Mouse (Mus musculus) bone marrow macrophage, adult 2 months (primary cell): Measurements from ENCODE around the gene Impg1. TPM values are rescaled to one million over a fixed set of nuclear protein-coding genes. Genes with fewer than 3 reads are reported as not detected.
"Not testable (repeated sequence)": the region's sequence is repeated elsewhere in the genome, so short reads cannot be mapped to it uniquely, and the experiment has no call there.

Experiments used
- H3K27ac ChIP-seq: 2 replicates; pipeline ENCODE4 v1.5.1; 2012; ENCODE audit warnings: low read depth, low read length; ENCODE audit not compliant: insufficient read depth
- H3K4me1 ChIP-seq: 2 replicates; pipeline ENCODE4 v1.6.1; 2012; ENCODE audit warnings: low read length; ENCODE audit not compliant: control insufficient read depth, insufficient read depth
- H3K4me3 ChIP-seq: 2 replicates; pipeline ENCODE4 v1.5.1; 2012; ENCODE audit warnings: mild to moderate bottlenecking, low read length, moderate library complexity; ENCODE audit not compliant: insufficient read depth
- CTCF ChIP-seq: IDR thresholded peaks from 2 replicates; pipeline ENCODE4 v1.5.1; 2012; ENCODE audit warnings: low read depth, mild to moderate bottlenecking, low read length, moderate library complexity
- POLR2A ChIP-seq: IDR thresholded peaks from 2 replicates; pipeline ENCODE4 v1.6.1; 2012; ENCODE audit warnings: mild to moderate bottlenecking, low read depth, low read length, borderline replicate concordance
- polyA plus RNA-seq: library from polyadenylated mRNA; stranded (reverse); fragments of >200 nt; gene quantifications from 2 replicates; pipeline ENCODE4 v1.2.4, GENCODE M21; 2012; ENCODE audit not compliant: missing spikeins, insufficient read depth, insufficient read length

The Impg1 gene
- polyA plus RNA-seq, 1 experiment, result 0.21 TPM

DNA sequence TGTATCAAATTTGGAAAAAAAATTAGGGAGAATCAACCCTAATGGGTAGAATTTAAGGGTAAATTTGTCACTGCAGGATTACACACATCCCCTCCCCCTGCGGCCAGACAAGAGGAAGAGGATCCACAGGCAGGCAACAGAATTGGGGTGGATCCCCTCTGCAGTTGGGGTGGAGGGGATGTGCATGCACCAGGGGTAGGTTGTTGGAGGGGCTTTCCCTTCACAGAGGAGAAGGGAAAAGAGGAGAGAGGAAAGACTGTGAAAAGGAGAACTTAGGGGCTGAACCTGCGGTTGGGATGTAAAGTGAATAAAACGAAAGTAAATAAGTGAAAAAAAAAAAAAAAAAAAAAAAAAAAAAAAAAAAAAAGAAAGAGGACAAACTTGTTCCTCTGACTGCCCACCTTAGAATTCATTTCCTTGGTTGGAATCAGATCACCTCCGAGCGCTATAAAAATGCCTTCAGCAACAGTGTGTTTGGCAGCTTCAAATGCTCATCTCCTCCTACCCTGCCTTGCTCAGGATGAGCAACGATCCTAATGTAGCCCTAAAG lies 120.8 kb downstream of the Impg1 start:
- TF ChIP-seq POLR2A (no peak), CTCF (no peak)
- Histone ChIP-seq H3K27ac (no peak overlapping the region), H3K4me1 (no peaks in the 10 kb centered on the region)

DNA sequence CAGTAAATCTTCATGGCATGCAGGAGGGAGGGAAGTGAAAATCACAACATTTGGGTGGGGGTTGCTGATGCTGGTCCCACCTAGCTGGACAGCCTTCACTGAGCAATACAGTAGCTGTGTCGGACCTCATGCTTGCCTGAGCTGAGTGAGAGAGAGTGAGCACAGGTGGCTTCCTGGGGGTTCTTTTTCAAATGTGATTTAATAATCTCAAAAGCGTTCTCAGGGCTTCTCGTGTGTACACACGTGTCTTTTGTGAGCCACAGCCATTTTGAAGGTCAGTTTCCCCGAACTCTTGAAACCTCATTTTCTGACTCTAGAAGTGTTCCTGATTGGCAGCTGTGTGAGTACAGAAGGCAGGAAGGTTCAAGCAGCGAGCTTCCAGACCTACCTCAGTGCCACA lies 122.8 kb downstream of the Impg1 start:
- H3K4me1 ChIP-seq, result no peaks in the 10 kb centered on the region
- H3K27ac ChIP-seq, result no peak overlapping the region
- H3K4me3 ChIP-seq, result no peak overlapping the region
- TF ChIP-seq POLR2A, result no peak
- no peak for TF ChIP-seq CTCF

More for the DNA sequence above, 120.8 kb downstream of the Impg1 start:
- peak overlapping the region; percentile 39; the same call in 1 of the 2 replicates for H3K4me3 ChIP-seq

DNA sequence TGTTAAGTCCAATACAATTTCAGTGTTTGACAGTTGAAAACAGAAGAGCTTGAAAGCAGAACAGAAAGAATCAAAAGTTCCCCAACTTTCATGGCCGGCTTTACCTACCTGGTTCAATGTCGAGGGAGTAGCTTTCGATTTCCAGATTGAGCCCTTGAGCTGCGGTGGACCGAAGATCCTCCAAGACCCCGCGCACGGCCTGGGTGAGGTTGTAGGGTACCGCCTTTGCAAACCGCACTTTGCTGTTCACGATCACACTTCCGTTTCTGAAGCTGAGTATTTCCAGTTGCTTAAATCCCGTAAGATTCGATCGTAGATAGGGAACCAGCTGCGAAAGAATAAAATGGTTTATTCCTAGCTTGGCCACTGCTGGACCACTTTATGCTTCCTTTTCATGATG lies 123.5 kb downstream of the Impg1 start:
- Histone ChIP-seq H3K4me3 (peak overlapping the region; percentile 20; the same call in 1 of the 2 replicates), H3K27ac (no peak overlapping the region), H3K4me1 (no peaks in the 10 kb centered on the region)
- no peak for TF ChIP-seq POLR2A
- TF ChIP-seq CTCF, result no peak

DNA sequence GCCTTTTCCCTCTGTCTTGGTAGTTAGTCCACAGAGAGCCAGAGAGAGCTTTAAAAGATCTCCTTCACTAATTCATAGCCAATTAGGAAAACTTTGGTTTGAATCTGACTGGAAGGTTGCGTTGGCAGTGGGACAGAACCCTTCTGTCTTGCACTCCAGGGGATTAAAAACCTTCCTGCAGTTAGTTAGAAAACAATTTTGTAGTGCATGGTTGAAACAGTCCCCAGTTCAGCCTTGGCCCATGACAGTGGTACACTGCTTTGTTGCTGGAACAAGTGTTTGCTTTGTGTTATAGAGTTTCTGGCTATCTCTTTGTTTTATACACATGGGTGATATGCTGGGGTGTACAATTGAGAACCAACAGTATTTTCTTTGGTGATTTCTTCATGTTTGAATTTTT lies 124.4 kb downstream of the Impg1 start:
- Histone ChIP-seq H3K4me1 (no peaks in the 10 kb centered on the region), H3K27ac (no peak overlapping the region), H3K4me3 (no peak overlapping the region)
- TF ChIP-seq POLR2A (no peak), CTCF (no peak)

DNA sequence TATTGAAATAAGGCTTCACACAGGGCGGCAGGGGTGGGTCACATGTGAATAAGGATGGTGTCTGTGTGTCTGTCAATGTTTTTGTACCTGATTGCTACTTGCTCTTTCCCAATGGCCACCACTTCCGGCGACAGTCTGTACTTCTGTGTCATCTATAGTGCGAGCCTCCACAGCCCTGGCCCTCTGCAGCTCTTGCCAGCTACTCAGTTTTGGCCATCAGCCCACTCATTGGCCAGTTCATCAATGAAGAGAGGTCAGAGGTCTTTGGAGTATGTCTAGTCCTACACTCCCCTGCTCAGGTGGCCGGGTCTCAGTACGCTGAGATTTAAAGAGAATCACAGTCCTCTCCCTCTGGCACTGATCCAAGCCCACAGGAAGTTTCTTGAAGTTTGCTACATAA lies 127.3 kb downstream of the Impg1 start:
- Histone ChIP-seq H3K4me3 (no peak overlapping the region), H3K4me1 (no peaks in the 10 kb centered on the region), H3K27ac (no peak overlapping the region)
- no peak for TF ChIP-seq POLR2A
- no peak for TF ChIP-seq CTCF

DNA sequence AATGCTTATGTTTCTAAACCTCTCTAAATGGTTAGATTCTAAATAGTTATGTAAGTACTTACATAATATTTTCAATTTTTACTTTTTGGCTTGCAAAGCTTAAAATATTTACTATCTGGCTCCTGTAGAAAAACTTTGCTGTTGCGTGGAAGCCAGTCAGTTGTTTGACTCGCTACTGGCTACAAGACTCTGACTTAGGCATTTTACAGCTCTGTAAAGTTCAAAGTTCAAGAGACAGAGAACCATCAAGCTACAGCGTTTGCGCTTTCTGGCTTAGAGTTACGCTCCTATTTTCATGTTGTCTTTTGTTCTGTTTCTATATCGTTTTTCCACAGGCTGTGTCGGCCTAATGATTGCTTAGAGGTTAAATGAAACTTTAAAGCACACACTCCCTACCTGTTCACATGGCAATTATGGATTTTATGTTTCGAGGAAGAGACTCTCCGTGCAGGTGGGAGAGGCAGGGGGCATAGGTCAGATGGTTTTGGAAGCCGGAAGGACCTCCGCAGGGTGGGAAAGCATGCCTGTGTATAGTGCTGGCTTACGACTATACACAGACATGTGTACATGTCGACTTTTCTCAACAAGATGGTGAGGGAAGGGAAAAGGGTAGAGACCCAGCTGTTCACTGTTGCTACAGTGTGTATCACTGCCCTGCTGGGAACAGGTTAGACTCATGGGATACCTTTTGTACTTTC lies 129.5 kb downstream of the Impg1 start:
- TF ChIP-seq POLR2A (no peak), CTCF (no peak)

DNA sequence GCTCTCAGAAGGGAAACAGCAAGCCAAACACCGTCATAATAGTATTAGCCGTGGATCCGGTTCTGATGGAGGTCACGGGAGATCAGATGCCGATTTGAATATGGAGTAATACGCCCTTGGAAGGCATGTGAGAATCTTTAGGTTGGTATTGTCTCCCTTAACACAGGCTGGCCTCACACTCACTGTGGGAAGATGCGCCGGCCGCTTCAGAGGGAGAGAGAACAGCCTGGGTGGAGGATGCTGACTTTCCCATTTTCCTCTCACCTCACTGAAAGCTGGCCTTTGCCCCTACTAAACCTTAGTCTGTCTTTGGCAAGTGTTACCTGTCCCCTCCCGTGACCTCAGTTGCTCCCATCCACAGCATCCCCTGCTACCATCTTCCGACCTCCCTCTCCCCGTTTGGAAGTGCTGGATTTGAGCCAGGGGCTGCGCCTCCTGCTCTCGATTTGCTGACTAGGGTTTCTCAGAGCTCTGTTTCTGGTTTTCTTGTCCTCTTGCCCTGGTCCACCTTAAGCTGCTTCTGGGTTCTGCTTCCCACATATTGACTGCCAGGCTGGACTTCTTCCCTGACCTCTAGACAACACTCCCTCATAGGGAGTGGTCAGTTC lies 131.2 kb downstream of the Impg1 start:
- Histone ChIP-seq H3K27ac (no peak overlapping the region), H3K4me1 (no peaks in the 10 kb centered on the region), H3K4me3 (no peak overlapping the region)
- TF ChIP-seq CTCF (no peak), POLR2A (no peak)

More for the DNA sequence above, 129.5 kb downstream of the Impg1 start:
- no peak overlapping the region for H3K4me3 ChIP-seq
- no peak overlapping the region for H3K27ac ChIP-seq
- no peaks in the 10 kb centered on the region for H3K4me1 ChIP-seq

DNA sequence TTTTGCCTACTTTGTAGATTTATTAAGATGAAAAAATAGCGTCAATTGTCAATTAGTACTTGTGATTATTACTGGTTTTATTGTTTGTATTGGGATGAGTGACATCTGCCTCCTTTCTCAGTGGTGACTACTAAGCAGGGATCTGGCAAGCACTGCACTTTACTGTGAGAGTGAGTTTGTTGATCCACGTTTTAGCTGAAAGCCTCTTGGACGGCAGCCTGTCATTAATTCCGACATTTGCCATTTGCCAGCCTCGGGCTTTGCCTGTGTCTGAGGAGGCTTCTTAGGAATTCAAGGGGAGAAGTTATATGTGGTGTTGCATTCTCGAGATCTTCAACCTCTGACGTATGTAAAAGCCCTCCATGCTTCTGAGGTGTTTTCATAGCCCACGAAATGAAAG lies 131.8 kb downstream of the Impg1 start:
- Histone ChIP-seq H3K4me3 (no peak overlapping the region), H3K27ac (no peak overlapping the region), H3K4me1 (no peaks in the 10 kb centered on the region)
- TF ChIP-seq POLR2A (no peak), CTCF (no peak)

DNA sequence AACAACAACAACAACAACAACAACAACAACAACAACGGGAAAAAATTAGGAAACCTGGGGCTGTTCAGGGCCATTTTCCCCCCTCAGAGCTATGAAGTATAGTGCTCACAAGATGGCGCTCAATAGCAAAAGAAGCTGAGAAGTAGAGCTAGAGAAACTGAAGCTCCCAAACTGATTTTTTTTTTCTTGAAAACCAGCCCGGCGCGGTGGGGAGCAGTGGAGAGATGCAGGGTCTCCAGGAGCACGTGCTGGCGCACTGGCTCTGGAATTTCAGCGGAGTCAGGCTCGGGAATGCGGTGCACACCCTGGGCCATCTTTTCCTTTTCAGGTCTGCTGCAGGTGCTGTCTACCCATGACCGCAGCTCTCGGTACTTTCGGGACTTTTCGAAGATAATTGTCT lies 133.1 kb downstream of the Impg1 start:
- H3K4me3 ChIP-seq, result no peak overlapping the region
- no peaks in the 10 kb centered on the region for H3K4me1 ChIP-seq
- H3K27ac ChIP-seq, result no peak overlapping the region
- TF ChIP-seq POLR2A (no peak), CTCF (no peak)

DNA sequence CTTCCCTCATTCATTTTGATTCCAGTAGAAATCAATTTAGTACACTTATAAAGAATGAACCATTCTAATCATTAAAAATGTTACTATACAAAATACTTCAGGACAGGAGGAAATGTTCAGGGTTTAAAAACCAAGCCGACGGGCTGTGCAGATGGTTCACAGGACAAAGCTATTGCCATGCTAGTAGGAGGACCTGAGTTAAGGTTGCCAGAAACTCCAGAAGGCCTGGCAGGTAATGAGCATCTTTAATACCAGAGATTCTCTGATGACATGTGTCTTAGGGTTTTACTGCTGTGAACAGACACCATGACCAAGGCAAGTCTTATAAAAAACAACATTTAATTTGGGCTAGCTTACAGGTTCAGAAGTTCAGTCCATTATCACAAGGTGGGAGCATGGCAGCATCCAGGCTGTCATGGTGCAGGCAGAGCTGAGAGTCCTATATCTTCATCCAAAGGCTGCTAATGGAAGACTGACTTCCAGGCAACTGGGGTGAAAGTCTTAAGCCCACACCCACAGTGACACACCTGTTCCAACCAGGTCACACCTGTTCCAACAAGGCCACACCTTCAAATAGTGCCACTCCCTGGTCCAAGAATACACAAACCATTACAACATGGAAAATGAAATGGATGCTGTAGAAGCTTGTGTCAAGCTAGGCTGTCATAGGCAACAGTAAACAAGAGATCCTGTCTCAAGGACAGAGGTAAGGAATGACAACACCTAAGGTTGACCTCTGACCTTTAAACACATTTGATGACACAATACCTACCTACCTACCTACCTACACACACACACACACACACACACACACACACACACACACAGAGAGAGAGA lies 144.0 kb downstream of the Impg1 start:
- not testable (repeated sequence) for H3K4me1 ChIP-seq

More for the DNA sequence above, 144.0 kb downstream of the Impg1 start:
- H3K4me3 ChIP-seq, H3K27ac ChIP-seq: not testable (repeated sequence)
